Mouse (Mus musculus) kidney, postnatal 0 days (tissue): Measurements from ENCODE around the gene Sema5b. TPM values are rescaled to one million over a fixed set of nuclear protein-coding genes. Genes with fewer than 3 reads are reported as not detected.

Experiments
- ATAC-seq: fragments of 200-750 bp; cut with Nextera tagmentation; replicated peaks from 2 replicates; pipeline ENCODE4 v1.8.0; 2017; ENCODE audit warnings: low read depth, moderate number of reproducible peaks, moderate TSS enrichment, moderate library complexity; ENCODE audit not compliant: low FRiP score
- DNase-seq: peaks from one replicate; pipeline ENCODE4 v3.0.0-alpha.2; 2016; ENCODE audit warnings: low spot score
- H3K27ac ChIP-seq: fragments of 300-500 bp; sonication (generic); 2 replicates; pipeline ENCODE4 v1.5.1; 2014; ENCODE audit warnings: mild to moderate bottlenecking
- H3K27me3 ChIP-seq: fragments of 300-500 bp; sonication (generic); 2 replicates; pipeline ENCODE4 v1.6.1; 2014; ENCODE audit warnings: low read length, mixed read lengths; ENCODE audit not compliant: insufficient read depth
- H3K36me3 ChIP-seq: fragments of 300-500 bp; sonication (generic); 2 replicates; pipeline ENCODE4 v1.6.1; 2014; ENCODE audit warnings: low read length, mixed read lengths; ENCODE audit not compliant: insufficient read depth
- H3K4me1 ChIP-seq: fragments of 300-500 bp; sonication (generic); replicated peaks from 2 replicates; pipeline ENCODE4 v1.6.1; 2014; ENCODE audit warnings: antibody characterized with exemption, low read length, mixed read lengths; ENCODE audit not compliant: insufficient read depth
- H3K4me2 ChIP-seq: fragments of 300-500 bp; sonication (generic); 2 replicates; pipeline ENCODE4 v1.6.1; 2014; ENCODE audit warnings: mild to moderate bottlenecking, low read length, moderate library complexity, mixed read lengths
- H3K4me3 ChIP-seq: fragments of 300-500 bp; sonication (generic); replicated peaks from 2 replicates; pipeline ENCODE4 v1.5.1; 2014; ENCODE audit warnings: low read depth, low read length
- H3K9ac ChIP-seq: fragments of 300-500 bp; sonication (generic); 2 replicates; pipeline ENCODE4 v1.6.1; 2014; ENCODE audit warnings: low read depth, low read length
- H3K9me3 ChIP-seq: fragments of 300-500 bp; sonication (generic); replicated peaks from 2 replicates; pipeline ENCODE4 v1.6.1; 2016; ENCODE audit warnings: low read length, inconsistent platforms, mixed read lengths
- CTCF ChIP-seq: IDR thresholded peaks from 2 replicates; pipeline ENCODE4 v1.5.1; 2016; ENCODE audit warnings: antibody characterized with exemption, low read depth, mild to moderate bottlenecking, moderate library complexity
- WGBS: fragments of 180-500 bp; shearing (Covaris S2); extraction: QIAGEN DNeasy Blood & Tissue Kit; methylation state at CpG from one replicate; pipeline ENCODE4 v1.1.7; 2014; 5-methylcytosine and 5-hydroxymethylcytosine counted together
- polyA plus RNA-seq: library from polyadenylated mRNA; unstranded; fragments of >200 nt; fragmentation: Nextera tagmentation; extraction: Ambion mirVana; gene quantifications from 2 replicates; pipeline ENCODE4 v1.2.1, GENCODE M21; 2015

Sema5b gene
- polyA plus RNA-seq, 1 experiment from 2014 or later, result 1.7 TPM

DNA sequence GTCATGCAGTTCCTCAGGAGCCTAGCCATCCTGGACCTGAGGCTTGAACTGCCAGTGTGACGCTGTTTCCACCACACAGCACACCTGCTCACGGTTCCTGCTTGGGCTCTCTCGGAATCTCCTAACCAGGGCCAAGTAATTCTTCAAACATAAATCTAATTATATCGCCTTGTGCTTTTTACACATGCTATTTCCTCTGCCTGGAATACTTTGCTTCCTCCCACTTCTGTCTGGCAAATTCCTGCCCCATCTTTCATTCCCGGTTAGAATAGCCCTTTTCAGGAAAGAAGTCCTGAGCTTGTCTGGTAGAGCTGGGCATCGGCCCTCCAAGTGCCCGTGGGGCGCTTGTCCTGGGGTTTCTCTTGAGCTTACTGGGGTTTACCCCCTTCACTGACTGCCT is 3.3 kb upstream of the Sema5b start:
- TF ChIP-seq CTCF, result no peak
- H3K4me1 ChIP-seq, result peaks cover 15% of the 10 kb centered on the region; the same call in 1 of the 2 replicates
- DNase-seq (peak; percentile 51), ATAC-seq (no peak)
- 59% methylated on average over 8 of the region's 8 CpGs for WGBS
- H3K9me3 ChIP-seq, result no peaks in the 10 kb centered on the region
- no peak overlapping the region for H3K4me3 ChIP-seq
- H3K4me2 ChIP-seq, result no peak overlapping the region
- H3K9ac ChIP-seq, result no peak overlapping the region
- no peaks in the 10 kb centered on the region for H3K36me3 ChIP-seq
- H3K27me3 ChIP-seq, result peaks cover 5% of the 10 kb centered on the region; the same call in 1 of the 2 replicates
- H3K27ac ChIP-seq, result no peak overlapping the region

GRCm38 (mm10) chr16:35539041-35539440 is 1.9 kb upstream of the Sema5b start:
- H3K4me3 ChIP-seq, result no peak overlapping the region
- ATAC-seq (no peak), DNase-seq (no peak)
- no peak overlapping the region for H3K27ac ChIP-seq
- no peak overlapping the region for H3K4me2 ChIP-seq
- H3K9ac ChIP-seq, result no peak overlapping the region
- peaks cover 15% of the 10 kb centered on the region; the same call in 1 of the 2 replicates for H3K4me1 ChIP-seq
- peaks cover 5% of the 10 kb centered on the region; the same call in 1 of the 2 replicates for H3K27me3 ChIP-seq
- no peaks in the 10 kb centered on the region for H3K36me3 ChIP-seq
- 39% methylated on average over 10 of the region's 10 CpGs for WGBS
- no peak for TF ChIP-seq CTCF
- H3K9me3 ChIP-seq, result no peaks in the 10 kb centered on the region

DNA sequence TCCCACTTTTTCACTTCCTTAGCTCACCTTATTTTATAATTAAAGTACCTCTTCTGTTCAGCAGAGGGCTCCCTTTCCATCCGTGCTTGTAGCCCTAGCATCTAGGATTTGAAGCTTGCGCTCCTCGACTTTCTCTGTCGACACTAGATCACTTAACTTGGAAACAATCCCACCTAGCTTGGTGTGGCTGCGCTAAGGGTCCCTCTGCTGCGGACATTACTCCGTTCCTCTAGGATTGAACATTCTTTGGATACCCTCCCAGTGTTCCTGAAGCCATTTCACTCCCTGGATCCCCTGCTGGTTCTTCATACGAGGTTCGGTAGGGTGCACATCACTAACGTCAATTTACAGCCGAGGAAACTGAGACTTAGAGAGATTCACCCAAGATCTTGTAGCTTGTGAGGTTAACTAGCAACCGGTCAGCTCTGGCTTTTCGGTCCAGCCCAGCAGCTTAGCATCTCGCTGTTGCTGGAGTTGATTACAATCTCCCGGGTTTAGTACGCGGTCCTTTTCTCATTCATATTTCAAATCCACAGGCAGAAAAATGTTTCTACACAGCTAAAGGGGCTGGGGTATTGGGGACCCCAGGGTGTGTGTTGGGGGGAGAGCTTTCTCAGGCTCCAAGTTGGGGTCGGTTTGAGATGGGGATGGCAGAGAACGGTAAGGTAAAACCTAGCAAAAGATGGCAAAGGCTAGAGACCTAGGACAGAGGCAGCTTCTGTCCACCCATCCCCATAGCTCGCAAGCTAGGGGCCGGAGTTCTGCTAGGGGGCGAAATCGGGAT is 420 bp upstream of the Sema5b start:
- DNase-seq (peak; percentile 91), ATAC-seq (no peak)
- Histone ChIP-seq H3K4me1 (peaks cover 15% of the 10 kb centered on the region; the same call in 1 of the 2 replicates), H3K4me2 (peak overlapping the region; percentile 97), H3K9ac (no peak overlapping the region), H3K27me3 (peaks cover 5% of the 10 kb centered on the region; the same call in 1 of the 2 replicates), H3K27ac (no peak overlapping the region), H3K9me3 (no peaks in the 10 kb centered on the region), H3K36me3 (no peaks in the 10 kb centered on the region), H3K4me3 (peak overlapping the region; percentile 51)
- peak; percentile 76 for TF ChIP-seq CTCF
- under 1% methylated on average over 23 of the region's 23 CpGs for WGBS

GRCm38 (mm10) chr16:35541661-35542420 is 896 bp downstream of the Sema5b start:
- DNase-seq (no peak), ATAC-seq (peak; percentile 26)
- Histone ChIP-seq H3K27ac (no peak overlapping the region), H3K36me3 (no peaks in the 10 kb centered on the region), H3K27me3 (peaks cover 5% of the 10 kb centered on the region; the same call in 1 of the 2 replicates), H3K4me2 (peak overlapping the region; percentile 97), H3K9ac (peak overlapping the region; percentile 50), H3K4me1 (peaks cover 15% of the 10 kb centered on the region; the same call in 1 of the 2 replicates), H3K9me3 (no peaks in the 10 kb centered on the region), H3K4me3 (peak overlapping the region; percentile 51)
- WGBS, result under 1% methylated on average over 54 of the region's 54 CpGs
- no peak for TF ChIP-seq CTCF

- Histone ChIP-seq H3K9ac (peak overlapping the region; percentile 50; the same call in 1 of the 2 replicates), H3K27me3 (peaks cover 5% of the 10 kb centered on the region; the same call in 1 of the 2 replicates), H3K36me3 (no peaks in the 10 kb centered on the region), H3K27ac (no peak overlapping the region), H3K4me3 (peak overlapping the region; percentile 51), H3K4me2 (peak overlapping the region; percentile 97), H3K9me3 (no peaks in the 10 kb centered on the region), H3K4me1 (peaks cover 15% of the 10 kb centered on the region; the same call in 1 of the 2 replicates)
- ATAC-seq, result no peak
- 3% methylated on average over 27 of the region's 27 CpGs for WGBS
- DNase-seq, result no peak
- no peak for TF ChIP-seq CTCF
These were observed 1.5 kb downstream of the Sema5b start for GRCm38 (mm10) chr16:35542421-35542780.

GRCm38 (mm10) chr16:35545723-35546122 is 4.8 kb downstream of the Sema5b start:
- Histone ChIP-seq H3K4me2 (no peak overlapping the region), H3K27ac (no peak overlapping the region), H3K36me3 (no peaks in the 10 kb centered on the region), H3K27me3 (peaks cover 5% of the 10 kb centered on the region; the same call in 1 of the 2 replicates), H3K9ac (no peak overlapping the region), H3K4me3 (no peak overlapping the region), H3K9me3 (no peaks in the 10 kb centered on the region), H3K4me1 (peaks cover 15% of the 10 kb centered on the region; the same call in 1 of the 2 replicates)
- DNase-seq, result no peak
- 78% methylated on average over 4 of the region's 4 CpGs for WGBS
- no peak for TF ChIP-seq CTCF
- no peak for ATAC-seq
